Mouse (Mus musculus) c-Kit-positive CD71-positive TER-119-negative erythroid progenitor cells, embryonic 14.5 days (primary cell): ENCODE data around the gene Dtnb.

ENCODE experiments used
- DNase-seq: peaks from one replicate; pipeline ENCODE4 v3.0.0-alpha.2; 2013; ENCODE audit warnings: low read depth

Dtnb gene

GRCm38 (mm10) chr12:3773643-3774042 lies 201.5 kb downstream of the Dtnb start:
- DNase-seq: no peak

DNA sequence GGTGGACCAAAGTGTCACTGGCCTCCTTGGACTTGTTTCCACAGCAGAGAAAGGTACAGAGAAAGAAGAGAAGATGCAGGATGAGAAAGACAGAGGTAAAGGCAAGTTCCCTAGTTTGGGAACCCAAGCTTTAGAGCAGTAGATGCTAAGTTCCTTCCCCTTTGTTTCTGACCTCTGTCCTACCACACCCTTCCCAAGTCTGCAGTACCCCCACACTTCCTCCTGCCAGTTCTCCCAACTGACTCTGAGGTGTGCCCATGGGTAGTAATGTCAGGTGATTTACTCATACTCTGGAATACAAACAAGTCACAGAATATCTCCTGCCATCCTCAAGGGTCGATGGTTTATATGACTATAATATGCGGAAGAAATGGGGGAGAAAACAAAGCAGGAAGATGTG lies 203.8 kb downstream of the Dtnb start:
- DNase-seq: no peak

DNA sequence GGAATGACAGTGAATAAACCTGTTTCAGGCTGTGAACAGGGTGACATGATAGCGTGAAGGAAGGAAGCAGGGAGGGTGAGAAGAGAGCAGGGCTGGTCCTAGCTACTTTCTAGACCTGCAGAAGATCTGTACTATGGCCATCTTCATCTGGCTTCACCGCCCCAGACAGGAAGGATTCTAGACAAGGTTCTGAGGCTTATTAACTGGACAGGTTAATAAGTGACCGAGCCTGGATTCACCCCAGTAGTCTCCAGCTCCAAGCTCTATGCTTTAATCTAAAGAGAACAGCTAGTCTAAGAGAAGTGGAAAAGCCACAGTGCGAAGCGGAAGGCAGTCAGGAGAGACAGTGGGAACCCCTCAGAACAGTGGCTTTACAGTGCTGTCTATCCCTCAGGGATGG lies 205.5 kb downstream of the Dtnb start:
- DNase-seq: no peak

- DNase-seq: no peak
Observed at GRCm38 (mm10) chr12:3778286-3778685, 206.1 kb downstream of the Dtnb start.

DNA sequence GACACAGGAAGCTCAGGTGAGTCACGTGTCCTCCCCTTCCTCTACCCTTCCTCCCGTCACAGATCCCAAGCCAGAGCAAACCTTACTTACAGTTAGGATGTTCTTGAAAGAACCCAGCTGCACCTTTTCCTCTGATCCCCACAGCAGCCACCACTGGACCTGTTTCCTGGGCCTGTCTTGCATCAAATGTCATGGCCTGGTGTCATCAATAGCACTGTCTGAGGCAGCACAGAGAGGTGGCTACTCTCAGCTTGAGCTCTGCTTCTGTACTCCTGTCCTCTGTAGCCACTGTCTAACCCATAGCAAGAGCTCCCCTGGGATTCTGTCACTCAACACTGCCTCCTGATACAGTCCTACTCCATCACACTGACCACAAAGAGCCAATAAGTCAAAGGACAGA lies 207.5 kb downstream of the Dtnb start:
- no peak for DNase-seq

DNA sequence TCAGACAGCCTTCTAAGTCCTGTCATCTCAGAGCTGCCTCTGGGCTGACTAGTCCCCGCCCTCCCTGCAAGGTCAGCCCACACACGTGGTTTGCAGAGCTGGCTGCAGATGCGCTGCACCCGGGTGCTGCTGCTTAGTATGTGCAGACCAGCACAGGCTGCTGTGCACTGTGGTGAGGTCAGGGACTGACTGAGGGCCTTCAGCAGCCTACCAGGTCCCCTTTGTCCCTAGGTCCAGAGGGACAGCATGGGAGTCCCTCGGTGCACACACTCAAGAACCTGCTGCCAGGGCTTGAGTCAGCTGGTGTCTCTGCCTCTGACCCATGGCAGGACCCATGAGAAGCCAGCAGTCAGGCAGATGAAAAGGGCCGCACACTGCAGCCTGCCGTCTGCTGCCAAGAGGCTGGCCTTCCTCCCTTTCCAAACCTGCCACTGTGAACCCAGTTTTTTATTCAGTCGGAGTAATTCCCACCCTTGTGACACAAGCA lies 208.3 kb downstream of the Dtnb start:
- DNase-seq: no peak

- DNase-seq: no peak
Observed at GRCm38 (mm10) chr12:3780931-3781471, 208.8 kb downstream of the Dtnb start.

DNA sequence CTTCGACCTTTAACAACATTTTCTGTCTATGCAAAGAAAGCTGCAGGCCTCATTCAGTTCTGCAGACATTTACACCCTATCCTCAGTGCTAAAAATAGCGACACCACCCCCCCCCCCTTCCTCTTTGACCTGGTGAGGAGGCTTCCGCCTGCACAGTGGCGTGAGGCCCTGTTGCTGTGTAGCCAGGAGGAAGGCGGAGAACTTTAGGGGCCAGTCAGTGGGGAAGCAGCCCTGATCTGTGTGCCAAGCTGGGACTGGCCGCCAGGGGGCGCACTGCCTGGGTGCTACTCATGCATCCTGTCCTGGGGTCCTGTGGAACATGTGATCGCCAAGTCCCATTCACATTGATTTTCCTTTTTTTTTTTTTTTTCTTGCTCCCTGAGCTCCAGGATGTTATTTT lies 209.3 kb downstream of the Dtnb start:
- peak; percentile 50 for DNase-seq

GRCm38 (mm10) chr12:3783196-3783825 lies 211.1 kb downstream of the Dtnb start:
- no peak for DNase-seq

DNA sequence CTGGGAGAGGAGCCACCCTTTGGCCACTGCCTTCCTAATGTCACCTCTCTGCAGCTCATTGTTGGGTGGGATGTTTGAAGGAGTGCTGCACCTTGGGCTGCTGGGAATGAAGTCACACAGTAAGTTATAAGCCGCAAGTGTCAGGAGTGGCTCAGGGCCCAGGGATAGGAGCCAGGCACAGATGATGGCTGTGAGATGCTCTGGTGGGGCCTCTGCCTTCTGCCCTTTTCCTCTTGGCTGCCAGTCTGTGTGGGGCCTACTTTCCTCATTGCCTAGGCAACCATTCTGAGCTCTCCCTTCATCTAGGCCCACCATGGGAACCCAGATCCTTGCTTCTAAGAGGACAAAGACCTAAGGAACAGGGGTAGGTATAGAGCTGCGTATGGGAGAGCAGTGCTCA lies 212.1 kb downstream of the Dtnb start:
- no peak for DNase-seq

- DNase-seq: no peak
Observed at GRCm38 (mm10) chr12:3784729-3785128, 212.5 kb downstream of the Dtnb start.

- DNase-seq: no peak
Observed at GRCm38 (mm10) chr12:3787041-3787440, 214.9 kb downstream of the Dtnb start.

DNA sequence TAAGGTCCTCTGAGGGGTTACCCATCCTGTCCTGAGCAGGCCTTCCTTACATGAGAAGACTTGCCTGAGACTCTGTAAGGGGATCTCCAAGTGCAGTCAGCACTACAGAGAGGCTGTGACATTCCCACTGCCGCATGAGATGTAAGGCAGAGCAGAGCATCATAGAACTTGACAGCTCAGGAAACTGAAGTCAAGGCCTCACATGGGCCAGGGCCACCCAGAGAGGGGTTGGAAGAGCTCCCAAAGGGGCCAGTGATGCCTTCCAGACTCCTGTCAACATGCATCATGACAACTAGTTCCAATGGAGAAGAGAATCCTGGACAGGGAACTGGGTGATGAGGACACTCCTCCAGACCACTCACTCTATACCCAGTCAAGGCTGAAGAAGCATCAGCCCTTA lies 215.4 kb downstream of the Dtnb start:
- DNase-seq: no peak

- DNase-seq: no peak
Observed at GRCm38 (mm10) chr12:3788421-3789051, 216.4 kb downstream of the Dtnb start.

GRCm38 (mm10) chr12:3789626-3790185 lies 217.5 kb downstream of the Dtnb start:
- no peak for DNase-seq

DNA sequence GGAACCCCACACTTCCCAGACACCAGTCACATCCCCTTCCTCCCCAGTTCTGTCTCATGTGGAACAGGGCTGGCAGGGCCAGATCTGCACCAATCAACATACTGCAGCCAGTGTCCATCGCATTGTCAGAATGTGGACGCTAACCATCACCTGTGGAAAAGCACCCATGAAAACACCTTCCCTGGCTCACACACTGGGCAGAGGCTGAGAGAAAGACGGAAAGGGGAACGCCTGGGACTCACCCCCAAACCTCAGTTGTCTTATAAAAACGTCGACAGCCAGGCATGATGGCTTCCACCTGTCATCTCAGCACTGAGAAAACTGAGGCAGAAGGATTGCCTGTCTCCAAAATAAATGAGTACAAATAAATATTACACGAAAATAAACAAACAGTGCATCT lies 219.1 kb downstream of the Dtnb start:
- DNase-seq: no peak

GRCm38 (mm10) chr12:3791732-3792131 lies 219.6 kb downstream of the Dtnb start:
- peak; percentile 93 for DNase-seq

DNA sequence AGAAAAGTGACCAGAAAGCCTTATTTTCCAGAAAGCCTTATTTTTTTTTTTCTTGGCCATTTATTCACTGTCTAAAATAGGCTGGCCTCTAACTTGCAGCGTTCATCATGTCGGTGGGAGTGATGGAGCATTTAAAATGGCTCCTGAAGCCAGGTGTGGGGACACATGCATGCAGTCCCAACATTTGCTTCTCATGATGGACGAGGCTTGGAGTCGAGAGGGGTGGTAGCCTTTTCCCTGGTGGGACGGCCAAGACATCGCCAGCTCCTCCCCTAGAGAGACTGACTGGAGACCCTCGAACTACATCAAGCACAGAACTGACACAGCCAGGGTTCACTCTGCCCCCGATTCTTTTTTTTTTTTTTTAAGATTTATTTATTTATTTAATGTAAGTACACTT lies 220.1 kb downstream of the Dtnb start:
- DNase-seq: no peak

GRCm38 (mm10) chr12:3795569-3795968 lies 223.4 kb downstream of the Dtnb start:
- DNase-seq: no peak

- no peak for DNase-seq
Observed at GRCm38 (mm10) chr12:3799551-3799950, 227.4 kb downstream of the Dtnb start.

DNA sequence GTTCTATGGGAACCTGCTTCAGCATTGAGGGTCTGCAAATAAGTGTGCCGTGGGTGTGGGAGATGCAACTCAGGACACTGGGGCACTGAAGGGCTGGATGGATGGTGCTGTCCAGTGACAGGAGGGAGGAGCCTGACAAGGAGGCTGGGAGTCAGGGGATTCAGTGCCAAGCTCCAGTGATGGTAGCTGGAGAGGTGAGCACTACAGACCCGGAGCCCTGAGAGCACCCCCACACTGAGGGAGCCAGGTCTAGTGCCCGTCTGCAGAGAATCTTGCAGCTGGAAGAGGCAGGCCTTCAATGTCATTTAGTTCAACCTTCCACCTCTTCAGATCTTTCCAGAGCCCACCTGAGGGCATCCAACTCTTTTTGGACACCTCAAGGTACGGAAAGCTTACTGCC lies 233.7 kb downstream of the Dtnb start, which contains the start of gene Dnmt3a:
TSS of gene Dnmt3a (plus strand) at position 156 of the 400 bp plus-strand sequence.
- DNase-seq: no peak

DNA sequence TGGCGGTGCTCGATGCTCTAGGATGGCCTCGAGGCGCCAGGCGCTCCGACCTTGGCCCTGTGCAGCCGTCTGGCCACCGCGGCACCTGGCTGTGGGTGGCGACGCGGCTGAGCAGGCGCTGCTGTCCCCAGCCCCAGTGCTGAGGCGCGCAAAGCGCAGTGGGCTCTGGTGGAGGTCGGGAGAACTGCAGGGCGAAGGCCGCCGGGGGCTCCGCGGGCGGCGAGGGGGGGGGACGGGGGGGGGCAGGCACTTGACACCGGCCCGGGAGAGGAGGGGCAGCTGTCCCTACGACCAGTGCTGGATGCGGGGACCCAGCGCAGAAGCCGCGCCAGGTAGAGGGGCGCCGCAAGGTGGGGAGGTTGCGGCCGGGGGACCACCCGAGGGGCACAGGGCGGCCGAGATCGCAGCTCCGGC lies 234.1 kb downstream of the Dtnb start:
- DNase-seq: no peak
